Mouse (Mus musculus) retina, postnatal 7 days (tissue): ENCODE results near the gene Pde4b.

ENCODE experiments used
- DNase-seq: peaks from one replicate; pipeline ENCODE4 v3.0.0-alpha.2; 2012; ENCODE audit warnings: low read depth, low spot score

Gene Pde4b

GRCm38 (mm10) chr4:102572591-102572990 lies 485.2 kb downstream of the Pde4b start:
- DNase-seq: no peak

GRCm38 (mm10) chr4:102573361-102573781 lies 486.0 kb downstream of the Pde4b start:
- DNase-seq: no peak

GRCm38 (mm10) chr4:102574226-102574625 lies 486.9 kb downstream of the Pde4b start:
- no peak for DNase-seq

GRCm38 (mm10) chr4:102574666-102575254 lies 487.4 kb downstream of the Pde4b start:
- DNase-seq: no peak

- DNase-seq: no peak
These were observed 488.8 kb downstream of the Pde4b start for GRCm38 (mm10) chr4:102576109-102576508.

- DNase-seq: no peak
These were observed 490.3 kb downstream of the Pde4b start for GRCm38 (mm10) chr4:102577636-102578035.

- no peak for DNase-seq
These were observed 491.7 kb downstream of the Pde4b start for GRCm38 (mm10) chr4:102579051-102579450.

GRCm38 (mm10) chr4:102579746-102580145 lies 492.4 kb downstream of the Pde4b start:
- no peak for DNase-seq

GRCm38 (mm10) chr4:102582165-102582749 lies 494.9 kb downstream of the Pde4b start:
- DNase-seq: no peak

GRCm38 (mm10) chr4:102582963-102583362 lies 495.6 kb downstream of the Pde4b start:
- DNase-seq: no peak

- no peak for DNase-seq
These were observed 496.1 kb downstream of the Pde4b start for GRCm38 (mm10) chr4:102583469-102583868.

GRCm38 (mm10) chr4:102584601-102585265 lies 497.4 kb downstream of the Pde4b start:
- DNase-seq: no peak

GRCm38 (mm10) chr4:102585541-102585940 lies 498.2 kb downstream of the Pde4b start:
- DNase-seq: no peak

GRCm38 (mm10) chr4:102586787-102587186 lies 499.4 kb downstream of the Pde4b start:
- no peak for DNase-seq

- DNase-seq: no peak
These were observed 501.5 kb downstream of the Pde4b start for GRCm38 (mm10) chr4:102588668-102589455.

GRCm38 (mm10) chr4:102589537-102590031 lies 502.2 kb downstream of the Pde4b start:
- no peak for DNase-seq

GRCm38 (mm10) chr4:102591798-102592197 lies 504.5 kb downstream of the Pde4b start:
- DNase-seq: no peak

- DNase-seq: no peak
These were observed 505.2 kb downstream of the Pde4b start for GRCm38 (mm10) chr4:102592541-102592940.

- DNase-seq: no peak
These were observed 506.3 kb downstream of the Pde4b start for GRCm38 (mm10) chr4:102593631-102594030.

- no peak for DNase-seq
These were observed 507.2 kb downstream of the Pde4b start for GRCm38 (mm10) chr4:102594506-102594905.

- DNase-seq: no peak
These were observed 516.6 kb downstream of the Pde4b start for GRCm38 (mm10) chr4:102603968-102604367.

- DNase-seq: no peak
These were observed 517.9 kb downstream of the Pde4b start for GRCm38 (mm10) chr4:102605231-102605630.
